In genomic region chr1:159263820-159264219, GRCm38 (mm10) we compare ENCODE assay signal across 23 mouse cellular contexts. TPM values are rescaled to one million over a fixed set of nuclear protein-coding genes. Genes with fewer than 3 reads are reported as not detected.
DNase-seq lines count a peak whose midpoint lies in the region; ATAC-seq and TF ChIP-seq lines count a peak whose summit lies in the region.
"Had no signal": no experiment of that assay in that cellular context is flagged by ENCODE, and none has a peak within 500 bp of the region (broad histone marks: within the 10 kb centered on the region; RNA-seq: fewer than 3 reads in every experiment).

No protein-coding gene starts in this region.

- DNase-seq in CH12.LX (ENCODE audit: extremely low read depth), result no peak
- no peak for DNase-seq in ES-E14 (ENCODE audit: low read depth, low spot score)
- DNase-seq in MEL (ENCODE audit: low read depth, low spot score), result no peak
- no peak for DNase-seq in ovary, adult 18-20 months (ENCODE audit: low spot score)
- DNase-seq in layer of hippocampus, adult 11-12 months (ENCODE audit: low spot score), result no peak
- DNase-seq: adrenal gland, adult 2 months; adrenal gland, adult 8-10 months; adrenal gland, postnatal 10 days; adrenal gland, postnatal 14 days; adrenal gland, postnatal 25 days; adrenal gland, postnatal 36 days; B cell, adult 2 months; cerebellum, adult 11 months; cerebellum, adult 11-12 months; cerebellum, adult 18-20 months; cerebellum, adult 2 months; cerebellum, adult 8-10 months; cerebellum, adult 9-10 months had no signal

- H3K9ac ChIP-seq in CH12.LX (ENCODE audit: insufficient read depth, low read depth), result no peak overlapping the region
- H3K9ac ChIP-seq in ES-E14 (ENCODE audit: insufficient read depth, low read depth, low read length, poor library complexity, severe bottlenecking), result no peak overlapping the region
- no peak overlapping the region for H3K9ac ChIP-seq in MEL (ENCODE audit: control insufficient read depth, low read depth, low read length, poor library complexity, severe bottlenecking)
- H3K9ac ChIP-seq in intestine, embryonic 15.5 days, result no peak overlapping the region

- H3K27ac ChIP-seq in CH12.LX (ENCODE audit: insufficient read depth, low read depth) (no peak overlapping the region), ES-E14 (ENCODE audit: insufficient read depth, low read depth, low read length, poor library complexity, severe bottlenecking) (no peak overlapping the region), MEL (ENCODE audit: control insufficient read depth, low read depth, low read length) (no peak overlapping the region)
- no peak overlapping the region for H3K27ac ChIP-seq in intestine, embryonic 15.5 days

- H3K4me3 ChIP-seq in CH12.LX (replicated peaks in 1 of 3; ENCODE audit: low read depth in 2 of 3, low read length in 2 of 3, poor library complexity in 1 of 3) (no peak overlapping the region), ES-E14 (ENCODE audit: insufficient read depth in 1 of 2, low read depth in 1 of 2, low read length in 2 of 2, poor library complexity in 1 of 2, severe bottlenecking in 1 of 2) (no peak overlapping the region), MEL (ENCODE audit: control insufficient read depth in 1 of 2, insufficient read depth in 1 of 2, low read depth in 2 of 2, low read length in 2 of 2) (no peak overlapping the region)
- no peak overlapping the region for H3K4me3 ChIP-seq in intestine, embryonic 15.5 days (replicated peaks)

- dilution Hi-C loops in CH12.LX (cut with MboI; ENCODE audit: extremely low pct_ligation_motif_present, extremely low pct_unique_long_range_greater_than_20kb, low sequenced_read_pairs), result no loop called here

- H3K9me3 ChIP-seq in CH12.LX (replicated peaks; ENCODE audit: low read length) (no peaks in the 10 kb centered on the region), ES-E14 (ENCODE audit: control insufficient read depth, insufficient read depth, low read depth, low read length) (no peaks in the 10 kb centered on the region), MEL (replicated peaks; ENCODE audit: insufficient read depth, low read length) (no peaks in the 10 kb centered on the region)
- H3K9me3 ChIP-seq in intestine, embryonic 15.5 days, result no peaks in the 10 kb centered on the region
- H3K9me3 ChIP-seq: G1E had no signal

- no peak for TF ChIP-seq POLR2A in CH12.LX (IDR thresholded peaks at IDR 0.05; ENCODE audit: low read depth, low read length)
- TF ChIP-seq POLR2A in MEL (IDR thresholded peaks at IDR 0.05; ENCODE audit: control insufficient read depth in 1 of 2, insufficient read depth in 1 of 2, low read depth in 1 of 2, low read length in 2 of 2, poor library complexity in 1 of 2), result no peak

- H3K27me3 ChIP-seq in CH12.LX (replicated peaks) (no peaks in the 10 kb centered on the region), MEL (ENCODE audit: control insufficient read depth in 1 of 2, insufficient read depth in 2 of 2, low read length in 2 of 2) (no peaks in the 10 kb centered on the region)
- no peaks in the 10 kb centered on the region for H3K27me3 ChIP-seq in intestine, embryonic 15.5 days (replicated peaks)
- H3K27me3 ChIP-seq: Patski had no signal

- no peak overlapping the region for H3K4me2 ChIP-seq in CH12.LX (ENCODE audit: insufficient read depth, low read depth, poor library complexity, severe bottlenecking)
- no peak overlapping the region for H3K4me2 ChIP-seq in intestine, embryonic 15.5 days (replicated peaks)

- no peak for ATAC-seq in intestine, embryonic 15.5 days
- ATAC-seq: activated CD4-positive, CD25-positive, alpha-beta regulatory T cell, adult 4 months; CD4-positive, CD25-positive, alpha-beta regulatory T cell, adult 4 months; Patski had no signal

- no peaks in the 10 kb centered on the region for H3K79me2 ChIP-seq in CH12.LX (replicated peaks; ENCODE audit: control insufficient read depth, extremely low read depth, insufficient read depth, poor library complexity, severe bottlenecking)
- no peaks in the 10 kb centered on the region for H3K79me2 ChIP-seq in MEL (ENCODE audit: control insufficient read depth, insufficient read depth, low read length, poor library complexity)

- TF ChIP-seq RAD21 in CH12.LX (IDR thresholded peaks at IDR 0.05; ENCODE audit: low read depth, low read length) (no peak), MEL (IDR thresholded peaks at IDR 0.05; ENCODE audit: low read depth, low read length) (no peak)

- no peak for TF ChIP-seq EP300 in CH12.LX (IDR thresholded peaks at IDR 0.05; ENCODE audit: low read length)
- no peak for TF ChIP-seq EP300 in MEL (IDR thresholded peaks at IDR 0.05; ENCODE audit: low read depth in 1 of 2, low read length in 2 of 2)

- in situ Hi-C loops in CH12.LX (cut with MboI; ENCODE audit: low pct_ligation_motif_present, low pct_unique_long_range_greater_than_20kb, low sequenced_read_pairs), result no loop called here
- in situ Hi-C loops in ES-E14 (cut with MboI; ENCODE audit: low sequenced_read_pairs in 2 of 2, unreplicated experiment in 2 of 2), result no loop called here

- WGBS in intestine, embryonic 15.5 days, result 92% methylated on average over 3 of the region's 3 CpGs

- H3K4me1 ChIP-seq in CH12.LX (ENCODE audit: control insufficient read depth in 1 of 2, insufficient read depth in 2 of 2), result no peaks in the 10 kb centered on the region
- no peaks in the 10 kb centered on the region for H3K4me1 ChIP-seq in ES-E14 (ENCODE audit: control insufficient read depth in 2 of 2, insufficient read depth in 2 of 2, low read length in 2 of 2, poor library complexity in 1 of 2)
- H3K4me1 ChIP-seq in MEL (ENCODE audit: control insufficient read depth in 1 of 2, insufficient read depth in 2 of 2, low read length in 2 of 2), result peaks cover 0 to 3% of the 10 kb centered on the region in 2 experiments; a peak in 1 of 4 replicates
- H3K4me1 ChIP-seq in intestine, embryonic 15.5 days (replicated peaks), result no peaks in the 10 kb centered on the region

- TF ChIP-seq CTCF in CH12.LX (conservative IDR thresholded peaks at IDR 0.05 in 1 of 2, IDR thresholded peaks at IDR 0.05 in 1 of 2; ENCODE audit: low read depth in 2 of 2, low read length in 2 of 2) (no peak), MEL (IDR thresholded peaks at IDR 0.05 in 2 of 3, conservative IDR thresholded peaks at IDR 0.05 in 1 of 3; ENCODE audit: control insufficient read depth in 1 of 3, insufficient read depth in 1 of 3, low read depth in 2 of 3, low read length in 3 of 3, poor library complexity in 1 of 3, severe bottlenecking in 1 of 3) (no peak)

- H3K36me3 ChIP-seq in CH12.LX (replicated peaks in 1 of 2; ENCODE audit: control insufficient read depth in 1 of 2, insufficient read depth in 1 of 2, low read length in 1 of 2) (peaks cover 6 to 28% of the 10 kb centered on the region in 2 experiments), ES-E14 (ENCODE audit: control insufficient read depth, insufficient read depth, low read length, poor library complexity, severe bottlenecking) (no peaks in the 10 kb centered on the region), MEL (ENCODE audit: control insufficient read depth in 1 of 2, insufficient read depth in 2 of 2, low read length in 2 of 2) (peaks cover 0 to 41% of the 10 kb centered on the region in 2 experiments; a peak in 2 of 4 replicates)
- H3K36me3 ChIP-seq in intestine, embryonic 15.5 days, result no peaks in the 10 kb centered on the region

TF ChIP-seq in CH12.LX, 34 proteins besides CTCF, POLR2A, EP300 and RAD21:
- TF ChIP-seq ZMIZ1 (IDR thresholded peaks at IDR 0.05; ENCODE audit: low read depth, low read length) (no peak), IRF4 (IDR thresholded peaks at IDR 0.05; ENCODE audit: low read depth, low read length) (no peak), HCFC1 (IDR thresholded peaks at IDR 0.05; ENCODE audit: low read depth, low read length) (no peak), POLR2AphosphoS2 (IDR thresholded peaks at IDR 0.05; ENCODE audit: low read depth, low read length) (no peak), MAZ (IDR thresholded peaks at IDR 0.05; ENCODE audit: low read depth, low read length) (no peak), MAFK (IDR thresholded peaks at IDR 0.05; ENCODE audit: insufficient replicate concordance, low read length) (peak; percentile 72; the same call in 1 of the 2 replicates)
TF ChIP-seq in CH12.LX: peak in this region for 1.

TF ChIP-seq in ES-E14, 5 proteins besides CTCF, POLR2A, EP300 and RAD21:
- TF ChIP-seq CHD2 (IDR thresholded peaks at IDR 0.05; ENCODE audit: low read depth, low read length), result no peak
- no peak for TF ChIP-seq ZNF384 (IDR thresholded peaks at IDR 0.05; ENCODE audit: low read depth, low read length)
- no peak for TF ChIP-seq HCFC1 (IDR thresholded peaks at IDR 0.05; ENCODE audit: borderline replicate concordance, insufficient read depth, low read length)
- peak; percentile 66; the same call in 1 of the 2 replicates for TF ChIP-seq MAFK (IDR thresholded peaks at IDR 0.05; ENCODE audit: insufficient read depth, low read depth, low read length)
- TF ChIP-seq ZC3H11A (IDR thresholded peaks at IDR 0.05; ENCODE audit: borderline replicate concordance, low read depth, low read length), result no peak

TF ChIP-seq in MEL, 35 proteins besides CTCF, POLR2A, EP300 and RAD21:
- no peak for TF ChIP-seq ZMIZ1 (IDR thresholded peaks at IDR 0.05; ENCODE audit: low read depth, low read length)
- TF ChIP-seq MAFK (IDR thresholded peaks at IDR 0.05; ENCODE audit: borderline replicate concordance, low read depth, low read length), result peak; percentile 38; the same call in 1 of the 2 replicates
TF ChIP-seq in MEL: peak in this region for 1.

RNA-seq across cellular contexts. Expression of gene Cop1, which starts 31.7 kb away (rescaled TPM):
- total RNA-seq in CH12.LX (2012; rRNA removed) (54.6 and 65.2 TPM in 2 replicates), CH12.LX (2014; rRNA removed) (93.2 and 132 TPM in 2 replicates), ES-E14 (2012; rRNA removed) (75.7 and 92.3 TPM in 2 replicates), MEL (2012; rRNA removed) (95.1 and 98.4 TPM in 2 replicates)
- polyA plus RNA-seq in CH12.LX (2012; ENCODE audit: insufficient read length, low read depth) (79.0 and 80.8 TPM in 2 replicates), MEL (2012; ENCODE audit: insufficient read depth in 1 of 2, insufficient read length in 2 of 2, low read depth in 1 of 2, low replicate concordance in 2 of 2, missing spikeins in 1 of 2) (10 to 100 TPM; 28.3 to 83.8 TPM)
- polyA plus RNA-seq in intestine, embryonic 15.5 days (2015; fragmentation: Nextera tagmentation; extraction: Ambion mirVana), result 55.6 and 73.0 TPM in 2 replicates

Comparison
In these comparisons a context has a peak if more than half of its experiments do, and no peak if none do; other contexts are left out.
1. Of the 35 proteins assayed by ChIP-seq in both MEL and CH12.LX: peak only in MEL: none; only in CH12.LX: none; in both: MAFK; in neither: 34.